Mouse (Mus musculus) heart, adult 8-10 months (tissue): ENCODE results near the gene Zmym4. TPM values are rescaled to one million over a fixed set of nuclear protein-coding genes. Genes with fewer than 3 reads are reported as not detected.

Experiments
- DNase-seq: peaks from one replicate; pipeline ENCODE4 v3.0.0; 2022; ENCODE audit warnings: low spot score
- total RNA-seq, 4 experiments: library from RNA; stranded (reverse); gene quantifications; 2 replicates each; pipeline ENCODE4 v1.2.4; 2022

The Zmym4 gene
- total RNA-seq, 4 experiments from 2014 or later = 17.8 to 24.4 (median 22.4) TPM

DNA sequence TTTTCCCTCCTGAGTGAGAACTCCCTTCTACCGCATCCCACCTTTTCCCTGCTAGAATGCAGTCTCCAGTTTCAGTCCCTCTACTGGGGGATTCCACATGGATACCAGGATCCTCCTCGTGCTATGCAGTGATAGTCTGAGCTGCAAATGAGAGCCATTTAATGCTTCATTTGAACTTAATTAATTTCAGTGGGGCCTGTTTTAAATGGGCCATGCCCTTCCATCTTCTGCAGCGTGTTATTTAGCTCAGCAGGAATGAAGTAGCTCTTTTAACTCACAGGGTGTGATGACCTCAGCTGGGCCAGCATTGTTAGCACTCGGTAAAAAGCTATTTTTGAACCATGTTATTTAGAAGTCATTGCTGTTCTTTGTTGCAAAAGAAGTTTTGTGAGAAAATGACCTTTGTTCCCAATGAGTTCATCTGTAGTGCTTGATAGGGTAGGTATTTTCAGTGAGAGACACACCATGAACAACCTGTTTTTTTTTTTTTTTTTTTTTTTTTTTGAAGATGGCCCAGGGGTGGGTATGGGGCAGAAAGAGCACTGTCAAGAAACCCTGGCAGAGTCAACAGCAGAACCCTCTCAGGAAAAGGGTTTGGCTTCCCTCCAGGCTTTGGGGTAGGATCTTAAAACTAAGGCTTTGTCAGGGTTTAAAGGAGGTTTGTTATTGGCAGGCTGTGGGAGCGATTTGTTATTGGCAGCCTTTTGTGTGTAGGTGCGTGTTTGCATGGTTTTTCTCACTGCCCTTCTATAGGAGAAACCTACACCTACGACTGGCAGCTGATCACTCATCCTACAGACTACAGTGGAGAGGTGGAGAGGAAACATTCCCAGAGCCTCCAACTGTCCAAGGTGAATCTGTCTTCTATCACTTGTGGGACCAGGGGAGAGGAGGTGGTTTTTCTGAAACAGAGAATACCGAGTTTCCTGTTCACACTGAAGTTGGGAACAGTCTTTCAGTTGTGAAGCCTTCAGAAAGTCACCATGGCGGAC, 144.7 kb downstream of the Zmym4 start:
- no peak for DNase-seq

- no peak for DNase-seq
Measured at GRCm38 (mm10) chr4:126814854-126815253, 153.1 kb downstream of the Zmym4 start.

DNA sequence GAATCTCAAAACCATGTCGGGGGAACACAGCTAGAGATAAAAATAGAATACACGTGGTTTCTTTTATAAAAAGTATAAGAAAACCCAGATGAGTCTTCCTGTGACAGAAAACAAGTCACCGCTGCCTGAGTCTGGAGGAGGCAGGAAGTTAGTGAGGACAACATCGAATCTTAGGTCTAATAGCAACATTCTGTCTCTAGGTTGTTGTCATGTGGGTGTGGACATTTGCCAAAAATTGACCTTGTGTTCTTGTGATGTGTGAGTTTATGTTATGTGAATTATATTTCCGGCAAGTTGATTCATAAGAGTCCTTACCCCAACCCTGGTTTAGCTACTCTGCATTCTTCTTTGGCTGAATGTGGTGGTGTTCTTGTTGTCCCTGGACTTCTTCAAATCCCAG, 154.7 kb downstream of the Zmym4 start:
- DNase-seq = no peak

Other genes starting within 250 kb of the Zmym4 start
- under 1 TPM in 1 of 4 experiments, not detected in 3; 0.11 TPM for gene Tfap2e, start 231.9 kb downstream of the Zmym4 start, total RNA-seq
- gene Ncdn, start 214.7 kb downstream of the Zmym4 start, total RNA-seq = 10 to 100 TPM; 17.2 to 20.1 (median 17.8) TPM
- gene AU040320, start 214.6 kb downstream of the Zmym4 start, total RNA-seq = 10 to 100 TPM; 27.8 to 33.6 (median 31.3) TPM
- 10 to 100 TPM; 60.3 to 71.5 (median 62.8) TPM for gene Sfpq, start 53.2 kb upstream of the Zmym4 start, total RNA-seq
- gene Zmym1, start 93.0 kb upstream of the Zmym4 start, total RNA-seq = 1 to 10 TPM; 3.6 to 7.3 (median 5.7) TPM
- 10 to 100 TPM in 2 of 4 experiments, 1 to 10 TPM in 2; 8.0 to 16.2 (median 9.9) TPM for gene Zmym6, start 109.2 kb upstream of the Zmym4 start, total RNA-seq
- gene Tmem35b, start 155.6 kb upstream of the Zmym4 start, total RNA-seq = 1 to 10 TPM; 1.0 to 3.1 (median 2.4) TPM
- under 1 TPM; 0.06 to 0.98 (median 0.25) TPM for gene Dlgap3, start 201.1 kb upstream of the Zmym4 start, total RNA-seq